Mouse (Mus musculus) MEL (cell line): ENCODE results near the gene Epc2. TPM values are rescaled to one million over a fixed set of nuclear protein-coding genes. Genes with fewer than 3 reads are reported as not detected.

Source experiments
- DNase-seq: peaks from one replicate; pipeline ENCODE4 v3.0.0; 2011; ENCODE audit warnings: low read depth, low spot score
- H3K27ac ChIP-seq: 2 replicates; pipeline ENCODE4 v1.5.1; 2012; ENCODE audit warnings: low read depth, mild to moderate bottlenecking, control low read depth, low read length, moderate library complexity; ENCODE audit not compliant: control insufficient read depth
- H3K27me3 ChIP-seq, 2 experiments: fragments of 150-350 bp in 1 of 2; sonication (generic) in 1 of 2; 2 replicates each; pipeline ENCODE4 v1.6.1; 2012; ENCODE audit warnings: low read length in 2 of 2, mild to moderate bottlenecking in 2 of 2, improper control_type of control experiment in 1 of 2, moderate library complexity in 1 of 2; ENCODE audit not compliant: insufficient read depth in 2 of 2, control insufficient read depth in 1 of 2
- H3K36me3 ChIP-seq, 2 experiments: 2 replicates each; pipeline ENCODE4 v1.6.1; 2012 to 2014; ENCODE audit warnings: low read length in 2 of 2, improper control_type of control experiment in 1 of 2, inconsistent platforms in 1 of 2, mild to moderate bottlenecking in 1 of 2; ENCODE audit not compliant: insufficient read depth in 2 of 2, control insufficient read depth in 1 of 2
- H3K4me1 ChIP-seq, 2 experiments: fragments of 150-350 bp in 1 of 2; sonication (generic) in 1 of 2; 2 replicates each; pipeline ENCODE4 v1.6.1; 2012; ENCODE audit warnings: low read length in 2 of 2, improper control_type of control experiment in 1 of 2, mild to moderate bottlenecking in 1 of 2; ENCODE audit not compliant: insufficient read depth in 2 of 2, control insufficient read depth in 1 of 2
- H3K4me3 ChIP-seq, 2 experiments: fragments of 150-350 bp in 1 of 2; sonication (generic) in 1 of 2; 2 replicates each; pipeline ENCODE4 v1.5.1; 2012; ENCODE audit warnings: low read depth in 2 of 2, low read length in 2 of 2, mild to moderate bottlenecking in 2 of 2, moderate library complexity in 2 of 2, control low read depth in 1 of 2, improper control_type of control experiment in 1 of 2; ENCODE audit not compliant: control insufficient read depth in 1 of 2, insufficient read depth in 1 of 2
- H3K79me2 ChIP-seq: 2 replicates; pipeline ENCODE4 v1.6.1; 2012; ENCODE audit warnings: mild to moderate bottlenecking, low read length, moderate library complexity; ENCODE audit not compliant: control insufficient read depth, poor library complexity, insufficient read depth
- H3K9ac ChIP-seq: 2 replicates; pipeline ENCODE4 v1.6.1; 2012; ENCODE audit warnings: low read depth, mild to moderate bottlenecking, control low read depth, low read length, moderate library complexity; ENCODE audit not compliant: control insufficient read depth, poor library complexity, severe bottlenecking
- H3K9me3 ChIP-seq: fragments of 150-350 bp; sonication (generic); replicated peaks from 2 replicates; pipeline ENCODE4 v1.6.1; 2012; ENCODE audit warnings: mild to moderate bottlenecking, low read length, improper control_type of control experiment, moderate library complexity; ENCODE audit not compliant: insufficient read depth
- BHLHE40 ChIP-seq: IDR thresholded peaks from 2 replicates; pipeline ENCODE4 v1.6.1; 2012; ENCODE audit warnings: low read depth, mild to moderate bottlenecking, inconsistent platforms, low read length, improper control_type of control experiment, borderline replicate concordance
- CHD1 ChIP-seq: IDR thresholded peaks from 2 replicates; pipeline ENCODE4 v1.6.1; 2012; ENCODE audit warnings: low read depth, mild to moderate bottlenecking, inconsistent platforms, low read length, improper control_type of control experiment
- CHD2 ChIP-seq: IDR thresholded peaks from 2 replicates; pipeline ENCODE4 v1.6.1; 2011; ENCODE audit warnings: low read length, improper control_type of control experiment
- CTCF ChIP-seq, 3 experiments: IDR thresholded peaks in 2 of 3; conservative IDR thresholded peaks in 1 of 3; 2 replicates each; pipeline ENCODE4 v1.5.1; 2011 to 2012; ENCODE audit warnings: low read length in 3 of 3, low read depth in 2 of 3, mild to moderate bottlenecking in 2 of 3, improper control_type of control experiment in 1 of 3, inconsistent platforms in 1 of 3, mixed read lengths in 1 of 3, moderate library complexity in 1 of 3; ENCODE audit not compliant: control insufficient read depth in 1 of 3, insufficient read depth in 1 of 3, poor library complexity in 1 of 3, severe bottlenecking in 1 of 3
- ETS1 ChIP-seq: IDR thresholded peaks from 2 replicates; pipeline ENCODE4 v1.6.1; 2012; ENCODE audit warnings: low read depth, mild to moderate bottlenecking, inconsistent platforms, low read length, improper control_type of control experiment, moderate library complexity
- GATA1 ChIP-seq: IDR thresholded peaks from 2 replicates; pipeline ENCODE4 v1.6.1; 2011; ENCODE audit warnings: low read depth, low read length, improper control_type of control experiment
- HCFC1 ChIP-seq: IDR thresholded peaks from 2 replicates; pipeline ENCODE4 v1.6.1; 2012; ENCODE audit warnings: low read depth, mild to moderate bottlenecking, inconsistent platforms, low read length, improper control_type of control experiment, moderate library complexity
- KAT2A ChIP-seq: conservative IDR thresholded peaks from 2 replicates; pipeline ENCODE4 v1.6.1; 2012; ENCODE audit warnings: low read depth, low read length, improper control_type of control experiment, inconsistent platforms
- MXI1 ChIP-seq: IDR thresholded peaks from 2 replicates; pipeline ENCODE4 v1.6.1; 2011; ENCODE audit warnings: mild to moderate bottlenecking, low read depth, low read length, improper control_type of control experiment
- MYB ChIP-seq: IDR thresholded peaks from 2 replicates; pipeline ENCODE4 v1.6.1; 2011; ENCODE audit warnings: mild to moderate bottlenecking, low read depth, low read length, improper control_type of control experiment
- MYC ChIP-seq: IDR thresholded peaks from 2 replicates; pipeline ENCODE4 v1.6.1; 2011; ENCODE audit warnings: low read depth, mild to moderate bottlenecking, low read length, improper control_type of control experiment, moderate library complexity
- NELFE ChIP-seq: IDR thresholded peaks from 2 replicates; pipeline ENCODE4 v1.6.1; 2011; ENCODE audit warnings: low read depth, low read length, improper control_type of control experiment
- POLR2A ChIP-seq, 2 experiments: IDR thresholded peaks; 2 replicates each; pipeline ENCODE4 v1.6.1; 2011 to 2012; ENCODE audit warnings: low read length in 2 of 2, mild to moderate bottlenecking in 2 of 2, control low read depth in 1 of 2, improper control_type of control experiment in 1 of 2, low read depth in 1 of 2, moderate library complexity in 1 of 2; ENCODE audit not compliant: control insufficient read depth in 1 of 2, insufficient read depth in 1 of 2, poor library complexity in 1 of 2
- POLR2AphosphoS2 ChIP-seq: IDR thresholded peaks from 2 replicates; pipeline ENCODE4 v1.6.1; 2011; ENCODE audit warnings: low read length, improper control_type of control experiment
- POLR2AphosphoS5 ChIP-seq: IDR thresholded peaks from 2 replicates; pipeline ENCODE4 v1.6.1; 2012; ENCODE audit warnings: low read depth, borderline replicate concordance, mild to moderate bottlenecking, inconsistent platforms, low read length, moderate library complexity, mixed read lengths
- RAD21 ChIP-seq: IDR thresholded peaks from 2 replicates; pipeline ENCODE4 v1.6.1; 2011; ENCODE audit warnings: mild to moderate bottlenecking, low read depth, low read length, improper control_type of control experiment
- RCOR1 ChIP-seq: IDR thresholded peaks from 2 replicates; pipeline ENCODE4 v1.6.1; 2012; ENCODE audit warnings: low read depth, mild to moderate bottlenecking, inconsistent platforms, low read length, improper control_type of control experiment
- SIN3A ChIP-seq: IDR thresholded peaks from 2 replicates; pipeline ENCODE4 v1.6.1; 2012; ENCODE audit warnings: low read length, improper control_type of control experiment, inconsistent platforms
- TBP ChIP-seq: IDR thresholded peaks from 2 replicates; pipeline ENCODE4 v1.8.0; 2011; ENCODE audit warnings: low read depth, low read length, improper control_type of control experiment
- TCF12 ChIP-seq: IDR thresholded peaks from 2 replicates; pipeline ENCODE4 v1.6.1; 2014; ENCODE audit warnings: low read depth, mild to moderate bottlenecking, inconsistent platforms, low read length, improper control_type of control experiment, moderate library complexity
- UBTF ChIP-seq: IDR thresholded peaks from 2 replicates; pipeline ENCODE4 v1.6.1; 2012; ENCODE audit warnings: low read depth, mild to moderate bottlenecking, inconsistent platforms, low read length, improper control_type of control experiment, moderate library complexity, borderline replicate concordance; ENCODE audit not compliant: insufficient read depth
- USF2 ChIP-seq, 2 experiments: IDR thresholded peaks; 2 replicates each; pipeline ENCODE4 v1.6.1; 2011 to 2012; ENCODE audit warnings: improper control_type of control experiment in 2 of 2, low read length in 2 of 2, borderline replicate concordance in 1 of 2, inconsistent platforms in 1 of 2, low read depth in 1 of 2, mild to moderate bottlenecking in 1 of 2; ENCODE audit not compliant: insufficient read depth in 1 of 2
- ZKSCAN1 ChIP-seq: IDR thresholded peaks from 2 replicates; pipeline ENCODE4 v1.6.1; 2012; ENCODE audit warnings: low read depth, mild to moderate bottlenecking, inconsistent platforms, low read length, improper control_type of control experiment, moderate library complexity
- ZMIZ1 ChIP-seq: IDR thresholded peaks from 2 replicates; pipeline ENCODE4 v1.6.1; 2012; ENCODE audit warnings: low read depth, mild to moderate bottlenecking, inconsistent platforms, low read length, improper control_type of control experiment, moderate library complexity
- polyA plus RNA-seq, 2 experiments: library from polyadenylated mRNA; stranded (reverse) in 1 of 2; unstranded in 1 of 2; fragments of >175 nt in 1 of 2; fragments of >200 nt in 1 of 2; gene quantifications; 2 replicates each; pipeline versions ENCODE4 v1.2.1 to v1.2.4; 2012; ENCODE audit warnings: low replicate concordance in 2 of 2, low read depth in 1 of 2; ENCODE audit not compliant: insufficient read length in 2 of 2, insufficient read depth in 1 of 2, missing spikeins in 1 of 2
- total RNA-seq: library from RNA; depleted of rRNA; stranded (reverse); fragments of 300-350 nt; gene quantifications from 2 replicates; pipeline ENCODE4 v1.2.3, GENCODE M21; 2012

The Epc2 gene
- total and polyA plus RNA-seq, 3 experiments = 14.3 to 15.4 TPM; not detected in 1

DNA sequence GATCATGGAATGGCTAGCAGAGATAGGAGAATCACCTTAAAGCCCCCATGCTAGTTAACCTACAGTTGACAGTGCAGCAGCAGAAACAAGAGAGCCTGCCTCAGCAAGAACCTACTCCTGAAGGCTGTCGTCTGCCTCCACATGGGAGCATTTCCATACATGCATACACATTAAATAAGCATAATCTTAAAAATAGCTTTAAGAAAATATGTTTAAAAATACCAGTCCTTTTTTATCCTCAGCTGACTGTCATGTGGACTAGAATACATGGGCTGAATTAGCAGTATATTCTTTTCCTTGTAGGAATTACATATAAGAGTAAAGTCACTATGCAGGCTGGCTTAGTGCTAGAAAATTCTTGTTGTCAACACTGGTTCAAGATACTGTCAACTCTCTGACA, 69.7 kb downstream of the Epc2 start:
- Histone ChIP-seq H3K4me1 (no peaks in the 10 kb centered on the region), H3K4me3 (no peak overlapping the region), H3K27ac (no peak overlapping the region), H3K9me3 (no peaks in the 10 kb centered on the region), H3K79me2 (no peaks in the 10 kb centered on the region), H3K9ac (no peak overlapping the region), H3K36me3 (peaks cover 2% of the 10 kb centered on the region in 2 experiments; a peak in 1 of 4 replicates), H3K27me3 (no peaks in the 10 kb centered on the region)
- no peak for TF ChIP-seq KAT2A
- TF ChIP-seq NELFE = no peak
- TF ChIP-seq RAD21 = no peak
- no peak for TF ChIP-seq UBTF
- no peak for TF ChIP-seq RCOR1
- TF ChIP-seq GATA1 = no peak
- no peak for TF ChIP-seq CHD1
- no peak for TF ChIP-seq USF2 (IDR thresholded peaks at IDR 0.05; ENCODE audit: borderline replicate concordance in 1 of 2, insufficient read depth in 1 of 2, low read depth in 1 of 2, low read length in 2 of 2)
- no peak for TF ChIP-seq ETS1
- no peak for DNase-seq

DNA sequence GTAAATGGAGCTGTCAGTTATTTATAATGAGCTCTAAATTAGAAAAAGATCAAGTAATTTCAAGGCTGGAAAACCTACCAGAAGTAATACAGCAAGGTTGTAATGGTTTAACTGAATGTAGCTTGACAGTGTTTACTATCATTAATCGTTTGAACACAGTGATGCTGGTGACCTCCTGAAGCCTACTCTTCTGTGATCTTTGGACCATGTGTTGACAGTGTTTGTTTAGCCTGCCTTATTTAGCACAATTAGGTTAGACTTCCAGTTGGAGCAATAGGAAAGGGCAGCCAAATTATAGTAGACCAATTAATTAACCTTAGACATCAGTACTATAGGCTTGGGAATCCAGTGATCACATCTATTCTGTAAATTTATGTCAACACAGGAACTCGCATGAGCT, 70.3 kb downstream of the Epc2 start:
- peaks cover 2% of the 10 kb centered on the region in 2 experiments; a peak in 1 of 4 replicates for H3K36me3 ChIP-seq

More for the DNA sequence above, 70.3 kb downstream of the Epc2 start:
- no peak overlapping the region for H3K9ac ChIP-seq
- no peaks in the 10 kb centered on the region for H3K9me3 ChIP-seq
- no peaks in the 10 kb centered on the region for H3K79me2 ChIP-seq
- H3K4me1 ChIP-seq = no peaks in the 10 kb centered on the region
- no peak overlapping the region for H3K27ac ChIP-seq
- no peak for TF ChIP-seq UBTF
- no peak for TF ChIP-seq POLR2A (IDR thresholded peaks at IDR 0.05; ENCODE audit: control insufficient read depth in 1 of 2, insufficient read depth in 1 of 2, low read depth in 1 of 2, low read length in 2 of 2, poor library complexity in 1 of 2)
- TF ChIP-seq ZKSCAN1 = no peak
- TF ChIP-seq HCFC1 = no peak
- TF ChIP-seq TBP = no peak
- no peak for TF ChIP-seq MXI1
- no peak for TF ChIP-seq TCF12
- TF ChIP-seq POLR2AphosphoS2 = no peak
- no peak for TF ChIP-seq BHLHE40
- no peak for TF ChIP-seq SIN3A
- TF ChIP-seq GATA1 = no peak
- TF ChIP-seq CHD2 = no peak
- no peak for TF ChIP-seq MYC
- no peak for TF ChIP-seq KAT2A
- no peak for TF ChIP-seq CTCF (IDR thresholded peaks at IDR 0.05 in 2 of 3, conservative IDR thresholded peaks at IDR 0.05 in 1 of 3; ENCODE audit: control insufficient read depth in 1 of 3, insufficient read depth in 1 of 3, low read depth in 2 of 3, low read length in 3 of 3, poor library complexity in 1 of 3, severe bottlenecking in 1 of 3)
- TF ChIP-seq MYB = no peak
- TF ChIP-seq ZMIZ1 = no peak
- no peak for TF ChIP-seq POLR2AphosphoS5
- TF ChIP-seq, all 39 proteins: peak for 0
- no peaks in the 10 kb centered on the region for H3K27me3 ChIP-seq
- H3K4me3 ChIP-seq = no peak overlapping the region
- no peak for DNase-seq
